Mouse (Mus musculus): ENCODE results near the gene Dpyd.

DNA sequence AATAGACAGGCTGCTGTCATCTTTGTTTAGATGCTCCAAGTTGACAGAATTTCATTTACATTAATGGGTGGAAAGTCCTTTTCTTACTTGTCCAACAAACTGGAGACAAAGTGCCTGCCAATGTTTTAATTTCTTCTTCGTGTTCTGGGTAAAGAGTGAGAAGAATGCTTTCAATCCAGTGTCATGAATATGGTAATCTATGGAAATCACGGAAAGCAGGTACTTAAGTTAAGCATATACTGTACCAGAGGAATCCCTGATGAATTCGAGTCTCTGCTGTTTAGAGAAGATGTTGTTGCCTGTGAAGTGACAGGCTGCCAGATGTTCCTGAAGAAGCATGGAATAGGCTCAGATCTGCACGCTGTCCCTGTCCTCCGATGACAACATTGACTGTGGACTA is 835.3 kb downstream of the Dpyd start:
- TF ChIP-seq CTCF (IDR thresholded peaks at IDR 0.05; ENCODE audit: low read depth) (no peak), EP300 (IDR thresholded peaks at IDR 0.05; ENCODE audit: low read depth) (no peak)
